Mouse (Mus musculus) midbrain, embryonic 13.5 days (tissue): ENCODE measurements at regions not wholly inside any gene's neighbourhood (a gene's known extent, or its start where the extent isn't known, plus 50 kb on each side); places are given as distances from the start of the nearest gene placed in this dataset.
"Not testable (repeated sequence)": the region's sequence is repeated elsewhere in the genome, so short reads cannot be mapped to it uniquely, and the experiment has no call there.

Experiments
- ATAC-seq: fragments of 200-750 bp; cut with Nextera tagmentation; 2 replicates; pipeline ENCODE4 v1.8.0; 2017; ENCODE audit warnings: mild to moderate bottlenecking, moderate TSS enrichment, moderate library complexity
- H3K27ac ChIP-seq: fragments of 300-500 bp; sonication (generic); 2 replicates; pipeline ENCODE4 v1.5.1; 2015; ENCODE audit warnings: inconsistent platforms, mild to moderate bottlenecking, moderate library complexity
- H3K27me3 ChIP-seq: fragments of 300-500 bp; sonication (generic); 2 replicates; pipeline ENCODE4 v1.6.1; 2015; ENCODE audit warnings: mild to moderate bottlenecking, inconsistent platforms
- H3K36me3 ChIP-seq: fragments of 300-500 bp; sonication (generic); 2 replicates; pipeline ENCODE4 v1.6.1; 2015; ENCODE audit warnings: mild to moderate bottlenecking, inconsistent platforms
- H3K4me1 ChIP-seq: fragments of 300-500 bp; sonication (generic); replicated peaks from 2 replicates; pipeline ENCODE4 v1.6.1; 2015; ENCODE audit warnings: inconsistent platforms
- H3K4me2 ChIP-seq: fragments of 300-500 bp; sonication (generic); replicated peaks from 2 replicates; pipeline ENCODE4 v1.6.1; 2015; ENCODE audit warnings: moderate library complexity, mild to moderate bottlenecking, inconsistent platforms
- H3K4me3 ChIP-seq: fragments of 300-500 bp; sonication (generic); replicated peaks from 2 replicates; pipeline ENCODE4 v1.5.1; 2015; ENCODE audit warnings: mild to moderate bottlenecking, inconsistent platforms
- H3K9ac ChIP-seq: fragments of 300-500 bp; sonication (generic); replicated peaks from 2 replicates; pipeline ENCODE4 v1.6.1; 2015; ENCODE audit warnings: mild to moderate bottlenecking, inconsistent platforms
- H3K9me3 ChIP-seq: fragments of 300-500 bp; sonication (generic); 2 replicates; pipeline ENCODE4 v1.6.1; 2016; ENCODE audit warnings: mild to moderate bottlenecking, inconsistent platforms
- WGBS: fragments of 180-500 bp; shearing (Covaris S2); methylation state at CpG from one replicate; pipeline ENCODE4 v1.1.7; 2015; 5-methylcytosine and 5-hydroxymethylcytosine counted together

GRCm38 (mm10) chr19:32980142-32980541, 222.8 kb downstream of the Pten start:
- Histone ChIP-seq H3K9ac (no peak overlapping the region), H3K4me1 (no peaks in the 10 kb centered on the region), H3K4me3 (no peak overlapping the region), H3K27me3 (no peaks in the 10 kb centered on the region), H3K4me2 (no peak overlapping the region), H3K36me3 (no peaks in the 10 kb centered on the region), H3K27ac (no peak overlapping the region), H3K9me3 (no peaks in the 10 kb centered on the region)
- 78% methylated on average over 5 of the region's 5 CpGs for WGBS
- ATAC-seq: no peak

GRCm38 (mm10) chr19:32988713-32989112, 231.4 kb downstream of the Pten start:
- WGBS: 79% methylated on average over 5 of the region's 5 CpGs

GRCm38 (mm10) chr19:32989346-32989745, 232.0 kb downstream of the Pten start:
- no peaks in the 10 kb centered on the region for H3K27me3 ChIP-seq
- no peaks in the 10 kb centered on the region for H3K4me1 ChIP-seq
- H3K9ac ChIP-seq: no peak overlapping the region
- no peak overlapping the region for H3K4me3 ChIP-seq
- no peak for ATAC-seq
- no peaks in the 10 kb centered on the region for H3K36me3 ChIP-seq
- no peak overlapping the region for H3K4me2 ChIP-seq
- no peaks in the 10 kb centered on the region for H3K9me3 ChIP-seq
- H3K27ac ChIP-seq: no peak overlapping the region
- WGBS: 90% methylated on average over 6 of the region's 6 CpGs

More at GRCm38 (mm10) chr19:32988713-32989112, 231.4 kb downstream of the Pten start:
- H3K4me3 ChIP-seq: no peak overlapping the region
- no peaks in the 10 kb centered on the region for H3K4me1 ChIP-seq
- ATAC-seq: no peak
- no peak overlapping the region for H3K9ac ChIP-seq
- no peaks in the 10 kb centered on the region for H3K27me3 ChIP-seq
- H3K9me3 ChIP-seq: no peaks in the 10 kb centered on the region
- no peak overlapping the region for H3K4me2 ChIP-seq
- no peak overlapping the region for H3K27ac ChIP-seq
- H3K36me3 ChIP-seq: no peaks in the 10 kb centered on the region

- Histone ChIP-seq H3K9me3 (no peaks in the 10 kb centered on the region), H3K4me1 (no peaks in the 10 kb centered on the region), H3K27me3 (no peaks in the 10 kb centered on the region), H3K27ac (no peak overlapping the region), H3K36me3 (no peaks in the 10 kb centered on the region), H3K4me2 (no peak overlapping the region), H3K9ac (no peak overlapping the region), H3K4me3 (no peak overlapping the region)
- WGBS: 85% methylated on average over 6 of the region's 6 CpGs
- no peak for ATAC-seq
Measured at GRCm38 (mm10) chr19:32990576-32990975, 233.3 kb downstream of the Pten start.

- 77% methylated on average over 3 of the region's 3 CpGs for WGBS
Measured at GRCm38 (mm10) chr19:32998576-32999170, 241.4 kb downstream of the Pten start.

GRCm38 (mm10) chr19:33007582-33007981, 250.3 kb downstream of the Pten start:
- no peaks in the 10 kb centered on the region for H3K9me3 ChIP-seq
- WGBS: 94% methylated on average over 8 of the region's 8 CpGs
- no peaks in the 10 kb centered on the region for H3K27me3 ChIP-seq
- H3K36me3 ChIP-seq: no peaks in the 10 kb centered on the region
- no peak overlapping the region for H3K4me3 ChIP-seq
- no peaks in the 10 kb centered on the region for H3K4me1 ChIP-seq
- no peak overlapping the region for H3K4me2 ChIP-seq
- no peak for ATAC-seq
- H3K9ac ChIP-seq: no peak overlapping the region
- no peak overlapping the region for H3K27ac ChIP-seq

More at GRCm38 (mm10) chr19:32998576-32999170, 241.4 kb downstream of the Pten start:
- no peak for ATAC-seq
- Histone ChIP-seq H3K9ac (no peak overlapping the region), H3K27ac (no peak overlapping the region), H3K4me3 (no peak overlapping the region), H3K4me1 (no peaks in the 10 kb centered on the region), H3K9me3 (no peaks in the 10 kb centered on the region), H3K36me3 (no peaks in the 10 kb centered on the region), H3K27me3 (no peaks in the 10 kb centered on the region), H3K4me2 (no peak overlapping the region)

GRCm38 (mm10) chr19:33008076-33008475, 250.8 kb downstream of the Pten start:
- Histone ChIP-seq H3K9ac (no peak overlapping the region), H3K4me3 (no peak overlapping the region), H3K4me1 (no peaks in the 10 kb centered on the region), H3K4me2 (no peak overlapping the region), H3K9me3 (no peaks in the 10 kb centered on the region), H3K36me3 (no peaks in the 10 kb centered on the region), H3K27ac (no peak overlapping the region), H3K27me3 (no peaks in the 10 kb centered on the region)
- 86% methylated on average over 4 of the region's 4 CpGs for WGBS
- ATAC-seq: no peak

GRCm38 (mm10) chr19:33008794-33009193, 251.5 kb downstream of the Pten start:
- WGBS: 88% methylated on average over 1 of the region's 1 CpGs
- H3K4me1 ChIP-seq: no peaks in the 10 kb centered on the region
- H3K9ac ChIP-seq: no peak overlapping the region
- no peak for ATAC-seq
- no peaks in the 10 kb centered on the region for H3K36me3 ChIP-seq
- H3K27ac ChIP-seq: no peak overlapping the region
- no peaks in the 10 kb centered on the region for H3K27me3 ChIP-seq
- H3K4me2 ChIP-seq: no peak overlapping the region
- no peak overlapping the region for H3K4me3 ChIP-seq
- no peaks in the 10 kb centered on the region for H3K9me3 ChIP-seq

GRCm38 (mm10) chr19:33010886-33011446, 253.7 kb downstream of the Pten start:
- H3K9me3 ChIP-seq: no peaks in the 10 kb centered on the region
- WGBS: 72% methylated on average over 11 of the region's 11 CpGs
- no peaks in the 10 kb centered on the region for H3K4me1 ChIP-seq
- H3K36me3 ChIP-seq: no peaks in the 10 kb centered on the region
- H3K4me3 ChIP-seq: no peak overlapping the region
- no peak for ATAC-seq
- H3K9ac ChIP-seq: no peak overlapping the region
- H3K4me2 ChIP-seq: no peak overlapping the region
- H3K27me3 ChIP-seq: no peaks in the 10 kb centered on the region
- H3K27ac ChIP-seq: no peak overlapping the region

- WGBS: 91% methylated on average over 9 of the region's 9 CpGs
- ATAC-seq, H3K27ac ChIP-seq, H3K9me3 ChIP-seq, H3K36me3 ChIP-seq, H3K4me3 ChIP-seq, H3K9ac ChIP-seq, H3K4me2 ChIP-seq, H3K4me1 ChIP-seq, H3K27me3 ChIP-seq: not testable (repeated sequence)
Measured at GRCm38 (mm10) chr19:33014879-33015278, 257.6 kb downstream of the Pten start.

- no peaks in the 10 kb centered on the region for H3K27me3 ChIP-seq
- no peak overlapping the region for H3K9ac ChIP-seq
- no peak overlapping the region for H3K27ac ChIP-seq
- no peak for ATAC-seq
- H3K36me3 ChIP-seq: no peaks in the 10 kb centered on the region
- 86% methylated on average over 3 of the region's 3 CpGs for WGBS
- no peaks in the 10 kb centered on the region for H3K9me3 ChIP-seq
- no peaks in the 10 kb centered on the region for H3K4me1 ChIP-seq
- no peak overlapping the region for H3K4me3 ChIP-seq
- H3K4me2 ChIP-seq: no peak overlapping the region
Measured at GRCm38 (mm10) chr19:33021161-33021560, 263.9 kb downstream of the Pten start.

GRCm38 (mm10) chr19:33022839-33023428, 265.6 kb downstream of the Pten start:
- no peak for ATAC-seq
- Histone ChIP-seq H3K4me2 (no peak overlapping the region), H3K27me3 (no peaks in the 10 kb centered on the region), H3K9me3 (no peaks in the 10 kb centered on the region), H3K36me3 (no peaks in the 10 kb centered on the region), H3K4me1 (no peaks in the 10 kb centered on the region), H3K9ac (no peak overlapping the region), H3K27ac (no peak overlapping the region), H3K4me3 (no peak overlapping the region)
- 82% methylated on average over 2 of the region's 2 CpGs for whole genome bisulfite sequencing
